Mouse (Mus musculus) liver, adult 2 months (tissue): Measurements from ENCODE around the gene Slc17a3. TPM values are rescaled to one million over a fixed set of nuclear protein-coding genes. Genes with fewer than 3 reads are reported as not detected.

Experiments used
- DNase-seq: peaks from one replicate; pipeline ENCODE4 v3.0.0-alpha.2; 2011; ENCODE audit warnings: low read depth, low spot score; ENCODE audit errors: extremely low read depth
- H3K27ac ChIP-seq: fragments of 200-500 bp; replicated peaks from 2 replicates; pipeline ENCODE4 v1.5.1; 2012; ENCODE audit warnings: low read depth, mild to moderate bottlenecking, control low read depth, inconsistent platforms, low read length; ENCODE audit not compliant: insufficient read depth
- H3K27me3 ChIP-seq: fragments of 200-500 bp; 2 replicates; pipeline ENCODE4 v1.6.1; 2012; ENCODE audit warnings: mild to moderate bottlenecking, moderate library complexity, low read length, inconsistent platforms; ENCODE audit not compliant: control insufficient read depth, insufficient read depth
- H3K36me3 ChIP-seq: fragments of 200-500 bp; 2 replicates; pipeline ENCODE4 v1.6.1; 2012; ENCODE audit warnings: low read length, inconsistent platforms; ENCODE audit not compliant: control insufficient read depth, insufficient read depth
- H3K4me1 ChIP-seq: fragments of 200-500 bp; 2 replicates; pipeline ENCODE4 v1.6.1; 2011; ENCODE audit warnings: low read length; ENCODE audit not compliant: control insufficient read depth, insufficient read depth
- H3K4me3 ChIP-seq: fragments of 200-500 bp; 2 replicates; pipeline ENCODE4 v1.5.1; 2011; ENCODE audit warnings: low read depth, mild to moderate bottlenecking, control low read depth, low read length, moderate library complexity; ENCODE audit not compliant: insufficient read depth
- H3K79me2 ChIP-seq: fragments of 200-500 bp; 2 replicates; pipeline ENCODE4 v1.6.1; 2012; ENCODE audit warnings: inconsistent platforms, mild to moderate bottlenecking, low read length, moderate library complexity; ENCODE audit not compliant: control insufficient read depth, insufficient read depth
- H3K9ac ChIP-seq: fragments of 200-500 bp; 2 replicates; pipeline ENCODE4 v1.6.1; 2012; ENCODE audit warnings: low read depth, mild to moderate bottlenecking, control low read depth, inconsistent platforms, low read length
- CTCF ChIP-seq: fragments of 200-500 bp; IDR thresholded peaks from 2 replicates; pipeline ENCODE4 v1.5.1; 2011; ENCODE audit warnings: low read depth, low read length, control low read depth
- POLR2A ChIP-seq: fragments of 200-500 bp; IDR thresholded peaks from 2 replicates; pipeline ENCODE4 v1.6.1; 2011; ENCODE audit warnings: low read length, control low read depth; ENCODE audit not compliant: insufficient read depth; ENCODE audit errors: extremely low read depth
- WGBS: fragments of 180-500 bp; shearing (Covaris S2); methylation state at CpG from one replicate; pipeline ENCODE4 v1.1.7; 2018; 5-methylcytosine and 5-hydroxymethylcytosine counted together
- polyA plus RNA-seq: library from polyadenylated mRNA; depleted of rRNA; stranded (reverse); fragments of >200 nt; gene quantifications from 2 replicates; pipeline ENCODE4 v1.2.3, GENCODE M21; 2012
- total RNA-seq: library from RNA; depleted of rRNA; stranded (reverse); fragments of >200 nt; gene quantifications from 2 replicates; pipeline ENCODE4 v1.2.3, GENCODE M21; 2014

The Slc17a3 gene
- total and polyA plus RNA-seq, 2 experiments: 34.5 to 38.1 TPM

- Histone ChIP-seq H3K4me3 (peak overlapping the region; percentile 51), H3K79me2 (peaks cover 3% of the 10 kb centered on the region; the same call in 1 of the 2 replicates), H3K4me1 (peaks cover 19% of the 10 kb centered on the region), H3K36me3 (no peaks in the 10 kb centered on the region), H3K27me3 (no peaks in the 10 kb centered on the region), H3K9ac (peak overlapping the region; percentile 93), H3K27ac (peak overlapping the region; percentile 98)
- WGBS: 33% methylated on average over 6 of the region's 6 CpGs
- DNase-seq: no peak
- no peak for TF ChIP-seq CTCF
- TF ChIP-seq POLR2A: no peak
These were observed 27.8 kb downstream of the Slc17a3 start for GRCm38 (mm10) chr13:23867000-23867399.

DNA sequence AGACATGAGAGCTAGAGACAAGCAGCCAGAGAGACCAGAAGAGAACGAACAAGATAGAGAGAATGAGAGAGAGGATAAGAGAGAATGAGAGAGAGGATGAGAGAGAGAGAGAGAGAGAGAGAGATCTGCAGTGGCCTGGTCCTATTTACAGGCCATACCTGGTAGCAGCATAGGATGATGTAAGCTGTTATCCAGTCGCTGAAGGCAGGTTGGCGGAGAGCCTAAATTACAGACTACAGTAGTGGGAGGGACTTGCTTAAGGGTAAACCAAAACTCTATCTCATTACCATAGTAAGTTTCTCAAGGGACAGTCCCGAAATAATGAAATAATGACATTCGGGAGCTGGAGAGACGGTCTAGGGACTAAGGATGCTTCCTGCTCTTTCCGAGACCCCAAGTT lies 28.2 kb downstream of the Slc17a3 start, which contains the start of gene Slc17a1:
Gene Slc17a1 (plus strand): TSS at position 346 of the 400 bp plus-strand sequence.
- Histone ChIP-seq H3K4me1 (peaks cover 19% of the 10 kb centered on the region), H3K4me3 (peak within 1 kb of the TSS; percentile 51), H3K36me3 (no peaks in the 10 kb centered on the region), H3K9ac (peak within 1 kb of the TSS; percentile 93), H3K27me3 (no peaks in the 10 kb centered on the region), H3K27ac (peak within 1 kb of the TSS; percentile 98), H3K79me2 (peaks cover 3% of the 10 kb centered on the region; the same call in 1 of the 2 replicates)
- peak; percentile 97 for DNase-seq
- TF ChIP-seq POLR2A (no peak), CTCF (no peak)
- WGBS: 22% methylated on average over 7 of the region's 7 CpGs

- H3K4me3 ChIP-seq: no peak overlapping the region
- H3K27ac ChIP-seq: peak overlapping the region; percentile 99
- no peaks in the 10 kb centered on the region for H3K27me3 ChIP-seq
- no peak for TF ChIP-seq POLR2A
- TF ChIP-seq CTCF: no peak
- peak overlapping the region; percentile 49 for H3K9ac ChIP-seq
- WGBS: 32% methylated on average over 8 of the region's 8 CpGs
- peaks cover 3% of the 10 kb centered on the region; the same call in 1 of the 2 replicates for H3K79me2 ChIP-seq
- H3K36me3 ChIP-seq: peaks cover 2% of the 10 kb centered on the region; the same call in 1 of the 2 replicates
- DNase-seq: peak; percentile 99
- peaks cover 19% of the 10 kb centered on the region for H3K4me1 ChIP-seq
These were observed 29.7 kb downstream of the Slc17a3 start for GRCm38 (mm10) chr13:23868790-23869533.

- Histone ChIP-seq H3K9ac (0 out of 2 replicates have a peak overlapping the region, but pooled peaks have one; percentile 33), H3K36me3 (peaks cover 3% of the 10 kb centered on the region; the same call in 1 of the 2 replicates), H3K27me3 (no peaks in the 10 kb centered on the region), H3K27ac (peak overlapping the region; percentile 99), H3K4me3 (no peak overlapping the region), H3K4me1 (peaks cover 19% of the 10 kb centered on the region), H3K79me2 (peaks cover 3% of the 10 kb centered on the region; the same call in 1 of the 2 replicates)
- WGBS: 23% methylated on average over 3 of the region's 3 CpGs
- TF ChIP-seq CTCF (no peak), POLR2A (no peak)
- peak; percentile 57 for DNase-seq
These were observed 30.8 kb downstream of the Slc17a3 start for GRCm38 (mm10) chr13:23869996-23870395.

GRCm38 (mm10) chr13:23873141-23873540 lies 33.9 kb downstream of the Slc17a3 start:
- no peak for DNase-seq
- Histone ChIP-seq H3K9ac (no peak overlapping the region), H3K27ac (no peak overlapping the region), H3K79me2 (peaks cover 3% of the 10 kb centered on the region; the same call in 1 of the 2 replicates), H3K27me3 (no peaks in the 10 kb centered on the region), H3K36me3 (peaks cover 15% of the 10 kb centered on the region), H3K4me1 (peaks cover 15% of the 10 kb centered on the region), H3K4me3 (no peak overlapping the region)
- 78% methylated on average over 5 of the region's 5 CpGs for WGBS
- TF ChIP-seq CTCF: no peak
- no peak for TF ChIP-seq POLR2A

- Histone ChIP-seq H3K27me3 (no peaks in the 10 kb centered on the region), H3K27ac (no peak overlapping the region), H3K4me1 (no peaks in the 10 kb centered on the region), H3K9ac (no peak overlapping the region), H3K79me2 (no peaks in the 10 kb centered on the region), H3K36me3 (peaks cover 20% of the 10 kb centered on the region), H3K4me3 (no peak overlapping the region)
- 78% methylated on average over 3 of the region's 3 CpGs for WGBS
- no peak for DNase-seq
- TF ChIP-seq POLR2A (no peak), CTCF (no peak)
These were observed 39.9 kb downstream of the Slc17a3 start for GRCm38 (mm10) chr13:23879106-23879505.
